Mouse (Mus musculus) liver, postnatal 0 days (tissue): ENCODE measurements around the gene Capn12. TPM values are rescaled to one million over a fixed set of nuclear protein-coding genes. Genes with fewer than 3 reads are reported as not detected.
A peak's percentile ranks its signal among the peaks of the same experiment; 100 is the strongest.

Source experiments
- ATAC-seq: fragments of 200-750 bp; cut with Nextera tagmentation; 2 replicates; pipeline ENCODE4 v1.8.0; 2017; ENCODE audit warnings: mild to moderate bottlenecking, moderate library complexity
- DNase-seq: peaks from one replicate; pipeline ENCODE4 v3.0.0-alpha.2; 2016
- H3K27ac ChIP-seq: fragments of 300-500 bp; sonication (generic); 2 replicates; pipeline ENCODE4 v1.5.1; 2014; ENCODE audit warnings: antibody characterized with exemption, moderate library complexity, mild to moderate bottlenecking, low read depth
- H3K27me3 ChIP-seq: fragments of 300-500 bp; sonication (generic); 2 replicates; pipeline ENCODE4 v1.6.1; 2014; ENCODE audit warnings: low read length, control low read depth, mixed read lengths; ENCODE audit not compliant: insufficient read depth
- H3K36me3 ChIP-seq: fragments of 300-500 bp; sonication (generic); replicated peaks from 2 replicates; pipeline ENCODE4 v1.6.1; 2014; ENCODE audit warnings: mild to moderate bottlenecking, control low read depth, low read length, moderate library complexity, mixed read lengths; ENCODE audit not compliant: insufficient read depth
- H3K4me1 ChIP-seq: fragments of 300-500 bp; sonication (generic); 2 replicates; pipeline ENCODE4 v1.6.1; 2014; ENCODE audit warnings: antibody characterized with exemption, mild to moderate bottlenecking, control low read depth; ENCODE audit not compliant: insufficient read depth
- H3K4me2 ChIP-seq: fragments of 300-500 bp; sonication (generic); 2 replicates; pipeline ENCODE4 v1.6.1; 2014; ENCODE audit warnings: low read depth, mild to moderate bottlenecking, low read length, moderate library complexity, mixed read lengths
- H3K4me3 ChIP-seq: fragments of 300-500 bp; sonication (generic); 2 replicates; pipeline ENCODE4 v1.5.1; 2014; ENCODE audit warnings: low read depth, low read length
- H3K9ac ChIP-seq: fragments of 300-500 bp; sonication (generic); replicated peaks from 2 replicates; pipeline ENCODE4 v1.6.1; 2014; ENCODE audit warnings: mild to moderate bottlenecking, moderate library complexity
- H3K9me3 ChIP-seq: fragments of 300-500 bp; sonication (generic); 2 replicates; pipeline ENCODE4 v1.6.1; 2016; ENCODE audit warnings: mild to moderate bottlenecking, control low read depth, low read length, mixed read lengths
- CTCF ChIP-seq: sonication (generic); IDR thresholded peaks from 2 replicates; pipeline ENCODE4 v1.5.1; 2016; ENCODE audit warnings: antibody characterized with exemption, low read depth
- EP300 ChIP-seq: IDR thresholded peaks from 2 replicates; pipeline ENCODE4 v1.6.1; 2016; ENCODE audit warnings: antibody characterized with exemption, low read depth, mild to moderate bottlenecking
- WGBS: fragments of 180-500 bp; shearing (Covaris S2); extraction: QIAGEN DNeasy Blood & Tissue Kit; methylation state at CpG from one replicate; pipeline ENCODE4 v1.1.7; 2014; ENCODE audit not compliant: insufficient replicate concordance; 5-methylcytosine and 5-hydroxymethylcytosine counted together
- polyA plus RNA-seq: library from polyadenylated mRNA; unstranded; fragments of >200 nt; fragmentation: Nextera tagmentation; extraction: Ambion mirVana; gene quantifications from 2 replicates; pipeline ENCODE4 v1.2.1, GENCODE M21; 2015

Gene Capn12
- polyA plus RNA-seq, 1 experiment from 2014 or later, result 0.23 TPM

GRCm38 (mm10) chr7:28899972-28900371 is 18.8 kb downstream of the Capn12 start:
- no peaks in the 10 kb centered on the region for H3K27me3 ChIP-seq
- H3K9ac ChIP-seq, result no peak overlapping the region
- TF ChIP-seq EP300 (no peak), CTCF (peak; percentile 33; the same call in 1 of the 2 replicates)
- no peak overlapping the region for H3K27ac ChIP-seq
- 85% methylated on average over 4 of the region's 4 CpGs for WGBS
- H3K4me3 ChIP-seq, result no peak overlapping the region
- no peaks in the 10 kb centered on the region for H3K4me1 ChIP-seq
- peaks cover 96% of the 10 kb centered on the region for H3K36me3 ChIP-seq
- no peak for DNase-seq
- no peaks in the 10 kb centered on the region for H3K9me3 ChIP-seq
- H3K4me2 ChIP-seq, result no peak overlapping the region
- no peak for ATAC-seq

- Histone ChIP-seq H3K4me1 (no peaks in the 10 kb centered on the region), H3K27me3 (no peaks in the 10 kb centered on the region), H3K4me2 (no peak overlapping the region), H3K27ac (no peak overlapping the region), H3K9me3 (no peaks in the 10 kb centered on the region), H3K4me3 (no peak overlapping the region), H3K9ac (no peak overlapping the region), H3K36me3 (peaks cover 95% of the 10 kb centered on the region)
- no peak for DNase-seq
- 91% methylated on average over 13 of the region's 13 CpGs for WGBS
- no peak for ATAC-seq
- TF ChIP-seq EP300 (no peak), CTCF (no peak)
Measured at GRCm38 (mm10) chr7:28901311-28902125, 20.3 kb downstream of the Capn12 start.

- Histone ChIP-seq H3K9ac (no peak overlapping the region), H3K27ac (no peak overlapping the region), H3K4me1 (no peaks in the 10 kb centered on the region), H3K9me3 (no peaks in the 10 kb centered on the region), H3K36me3 (peaks cover 95% of the 10 kb centered on the region), H3K4me2 (no peak overlapping the region), H3K4me3 (no peak overlapping the region), H3K27me3 (no peaks in the 10 kb centered on the region)
- DNase-seq, result no peak
- no peak for ATAC-seq
- WGBS, result 89% methylated on average over 6 of the region's 6 CpGs
- TF ChIP-seq EP300, result no peak
- TF ChIP-seq CTCF, result no peak
Measured at GRCm38 (mm10) chr7:28902180-28902579, 21.0 kb downstream of the Capn12 start.

- WGBS, result 87% methylated on average over 3 of the region's 3 CpGs
- Histone ChIP-seq H3K4me3 (no peak overlapping the region), H3K4me2 (no peak overlapping the region), H3K27me3 (no peaks in the 10 kb centered on the region), H3K27ac (no peak overlapping the region), H3K9ac (no peak overlapping the region), H3K4me1 (no peaks in the 10 kb centered on the region), H3K36me3 (peaks cover 95% of the 10 kb centered on the region), H3K9me3 (no peaks in the 10 kb centered on the region)
- ATAC-seq (no peak), DNase-seq (no peak)
- no peak for TF ChIP-seq CTCF
- TF ChIP-seq EP300, result no peak
Measured at GRCm38 (mm10) chr7:28902809-28903208, 21.6 kb downstream of the Capn12 start.

GRCm38 (mm10) chr7:28903778-28904177 is 22.6 kb downstream of the Capn12 start:
- no peak overlapping the region for H3K27ac ChIP-seq
- 87% methylated on average over 10 of the region's 10 CpGs for WGBS
- ATAC-seq (no peak), DNase-seq (no peak)
- H3K9ac ChIP-seq, result no peak overlapping the region
- no peak overlapping the region for H3K4me2 ChIP-seq
- no peaks in the 10 kb centered on the region for H3K9me3 ChIP-seq
- TF ChIP-seq CTCF, result no peak
- TF ChIP-seq EP300, result no peak
- H3K27me3 ChIP-seq, result no peaks in the 10 kb centered on the region
- peaks cover 95% of the 10 kb centered on the region for H3K36me3 ChIP-seq
- H3K4me3 ChIP-seq, result no peak overlapping the region
- H3K4me1 ChIP-seq, result no peaks in the 10 kb centered on the region

GRCm38 (mm10) chr7:28907195-28907594 is 26.0 kb downstream of the Capn12 start:
- Histone ChIP-seq H3K4me2 (no peak overlapping the region), H3K36me3 (peaks cover 95% of the 10 kb centered on the region), H3K4me1 (no peaks in the 10 kb centered on the region), H3K27ac (no peak overlapping the region), H3K9ac (no peak overlapping the region), H3K4me3 (no peak overlapping the region), H3K27me3 (no peaks in the 10 kb centered on the region), H3K9me3 (no peaks in the 10 kb centered on the region)
- ATAC-seq, result no peak
- no peak for DNase-seq
- TF ChIP-seq CTCF (no peak), EP300 (no peak)
- WGBS, result 88% methylated on average over 5 of the region's 5 CpGs
